Mouse (Mus musculus) CH12.LX (cell line): Measurements from ENCODE around the gene Ispd. TPM values are rescaled to one million over a fixed set of nuclear protein-coding genes. Genes with fewer than 3 reads are reported as not detected.

ENCODE experiments used
- DNase-seq: peaks from one replicate; pipeline ENCODE4 v3.0.0-alpha.2; 2013; ENCODE audit errors: extremely low read depth
- H3K27ac ChIP-seq: 2 replicates; pipeline ENCODE4 v1.5.1; 2012; ENCODE audit warnings: low read depth, mild to moderate bottlenecking, control low read depth, moderate library complexity; ENCODE audit not compliant: insufficient read depth
- H3K27me3 ChIP-seq: replicated peaks from 2 replicates; pipeline ENCODE3; 2012; ENCODE audit warnings: inconsistent platforms
- H3K36me3 ChIP-seq, 2 experiments: replicated peaks in 1 of 2; 2 replicates each; pipeline versions ENCODE3 to v1.6.1; 2012; ENCODE audit warnings: inconsistent platforms in 1 of 2, low read length in 1 of 2, mild to moderate bottlenecking in 1 of 2, mixed read lengths in 1 of 2, moderate library complexity in 1 of 2; ENCODE audit not compliant: control insufficient read depth in 1 of 2, insufficient read depth in 1 of 2
- H3K4me1 ChIP-seq, 2 experiments: 2 replicates each; pipeline ENCODE4 v1.6.1; 2012; ENCODE audit warnings: inconsistent platforms in 1 of 2, moderate library complexity in 1 of 2; ENCODE audit not compliant: insufficient read depth in 2 of 2, control insufficient read depth in 1 of 2
- H3K4me2 ChIP-seq: 2 replicates; pipeline ENCODE4 v1.6.1; 2012; ENCODE audit warnings: low read depth, mild to moderate bottlenecking, control low read depth; ENCODE audit not compliant: poor library complexity, insufficient read depth, severe bottlenecking
- H3K4me3 ChIP-seq, 3 experiments: fragments of 150-350 bp in 1 of 3; sonication (generic) in 1 of 3; replicated peaks in 1 of 3; 2 replicates each; pipeline versions ENCODE3 to v1.5.1; 2011 to 2012; ENCODE audit warnings: low read depth in 2 of 3, low read length in 2 of 3, mild to moderate bottlenecking in 2 of 3, moderate library complexity in 2 of 3, control low read depth in 1 of 3, improper control_type of control experiment in 1 of 3, inconsistent platforms in 1 of 3, mixed read lengths in 1 of 3; ENCODE audit not compliant: poor library complexity in 1 of 3
- H3K79me2 ChIP-seq: replicated peaks from 2 replicates; pipeline ENCODE4 v1.6.1; 2012; ENCODE audit warnings: mild to moderate bottlenecking, moderate library complexity; ENCODE audit not compliant: control insufficient read depth, poor library complexity, insufficient read depth, severe bottlenecking; ENCODE audit errors: extremely low read depth
- H3K9ac ChIP-seq: 2 replicates; pipeline ENCODE4 v1.6.1; 2012; ENCODE audit warnings: low read depth, mild to moderate bottlenecking, control low read depth, moderate library complexity; ENCODE audit not compliant: insufficient read depth
- H3K9me3 ChIP-seq: replicated peaks from 2 replicates; pipeline ENCODE3; 2012; ENCODE audit warnings: low read length, inconsistent platforms, mixed read lengths
- E2F4 ChIP-seq: IDR thresholded peaks from 2 replicates; pipeline ENCODE4 v1.6.1; 2011; ENCODE audit warnings: low read depth, low read length, improper control_type of control experiment; ENCODE audit not compliant: insufficient replicate concordance
- ELF1 ChIP-seq: IDR thresholded peaks from 2 replicates; pipeline ENCODE4 v1.6.1; 2014; ENCODE audit warnings: low read depth, mild to moderate bottlenecking, inconsistent platforms, low read length, improper control_type of control experiment
- EP300 ChIP-seq: IDR thresholded peaks from 2 replicates; pipeline ENCODE4 v1.6.1; 2011; ENCODE audit warnings: low read length, improper control_type of control experiment
- ETS1 ChIP-seq: conservative IDR thresholded peaks from 2 replicates; pipeline ENCODE4 v1.6.1; 2012; ENCODE audit warnings: low read depth, mild to moderate bottlenecking, inconsistent platforms, low read length, improper control_type of control experiment, moderate library complexity
- HCFC1 ChIP-seq: IDR thresholded peaks from 2 replicates; pipeline ENCODE4 v1.6.1; 2012; ENCODE audit warnings: low read depth, mild to moderate bottlenecking, inconsistent platforms, low read length, improper control_type of control experiment
- IRF4 ChIP-seq: IDR thresholded peaks from 2 replicates; pipeline ENCODE4 v1.6.1; 2014; ENCODE audit warnings: low read depth, mild to moderate bottlenecking, inconsistent platforms, low read length, improper control_type of control experiment
- JUN ChIP-seq: IDR thresholded peaks from 2 replicates; pipeline ENCODE4 v1.6.1; 2011; ENCODE audit warnings: low read depth, mild to moderate bottlenecking, low read length, improper control_type of control experiment, moderate library complexity; ENCODE audit not compliant: insufficient read depth
- JUND ChIP-seq: conservative IDR thresholded peaks from 2 replicates; pipeline ENCODE4 v1.6.1; 2011; ENCODE audit warnings: low read depth, low read length, improper control_type of control experiment
- MAFK ChIP-seq: IDR thresholded peaks from 2 replicates; pipeline ENCODE4 v1.6.1; 2011; ENCODE audit warnings: low read length, improper control_type of control experiment; ENCODE audit not compliant: insufficient replicate concordance
- MEF2A ChIP-seq: IDR thresholded peaks from 2 replicates; pipeline ENCODE4 v1.6.1; 2014; ENCODE audit warnings: low read depth, mild to moderate bottlenecking, inconsistent platforms, low read length, improper control_type of control experiment, borderline replicate concordance
- MYC ChIP-seq: IDR thresholded peaks from 2 replicates; pipeline ENCODE4 v1.6.1; 2011; ENCODE audit warnings: low read depth, mild to moderate bottlenecking, improper control_type of control experiment, low read length
- POLR2AphosphoS2 ChIP-seq: IDR thresholded peaks from 2 replicates; pipeline ENCODE4 v1.6.1; 2011; ENCODE audit warnings: low read depth, low read length, improper control_type of control experiment
- RAD21 ChIP-seq: IDR thresholded peaks from 2 replicates; pipeline ENCODE4 v1.6.1; 2011; ENCODE audit warnings: low read depth, mild to moderate bottlenecking, low read length, improper control_type of control experiment, moderate library complexity
- TBP ChIP-seq: conservative IDR thresholded peaks from 2 replicates; pipeline ENCODE4 v1.6.1; 2011; ENCODE audit warnings: low read depth, low read length, improper control_type of control experiment
- USF1 ChIP-seq: IDR thresholded peaks from 2 replicates; pipeline ENCODE4 v1.6.1; 2014; ENCODE audit warnings: low read depth, mild to moderate bottlenecking, inconsistent platforms, low read length, improper control_type of control experiment
- USF2 ChIP-seq: conservative IDR thresholded peaks from 2 replicates; pipeline ENCODE4 v1.6.1; 2011; ENCODE audit warnings: low read depth, low read length, improper control_type of control experiment
- ZC3H11A ChIP-seq: IDR thresholded peaks from 2 replicates; pipeline ENCODE4 v1.6.1; 2012; ENCODE audit warnings: low read depth, mild to moderate bottlenecking, inconsistent platforms, low read length, improper control_type of control experiment
- ZKSCAN1 ChIP-seq: IDR thresholded peaks from 2 replicates; pipeline ENCODE4 v1.6.1; 2012; ENCODE audit warnings: low read depth, inconsistent platforms, low read length, improper control_type of control experiment, borderline replicate concordance
- dilution Hi-C: fragments of 300-500 bp; cut with MboI; formaldehyde crosslinking; loops from 2 replicates; pipeline ENCODE4 v1.14.3; 2020; ENCODE audit warnings: low sequenced_read_pairs; ENCODE audit not compliant: extremely low pct_unique_long_range_greater_than_20kb, extremely low pct_ligation_motif_present
- in situ Hi-C: fragments of 300-500 bp; cut with MboI; formaldehyde crosslinking; loops from 3 replicates; pipeline ENCODE4 v1.14.3; 2019; ENCODE audit warnings: low sequenced_read_pairs, low pct_ligation_motif_present, low pct_unique_long_range_greater_than_20kb, mixed read lengths
- polyA plus RNA-seq: library from polyadenylated mRNA; unstranded; fragments of >175 nt; gene quantifications from 2 replicates; pipeline ENCODE4 v1.2.1, GENCODE M21; 2012; ENCODE audit warnings: low read depth; ENCODE audit not compliant: insufficient read length
- total RNA-seq, 2 experiments: library from RNA; depleted of rRNA; stranded (reverse); fragments of 300-350 nt in 1 of 2; fragments of >200 nt in 1 of 2; gene quantifications; 2 replicates each; pipeline ENCODE4 v1.2.3; 2012 to 2014

The Ispd gene
- total and polyA plus RNA-seq, 3 experiments: 0.51 to 1.8 (median 1.4) TPM

GRCm38 (mm10) chr12:36664783-36665182 lies 283.5 kb downstream of the Ispd start:
- H3K4me2 ChIP-seq: no peak overlapping the region
- dilution Hi-C loops: no loop called here
- H3K4me3 ChIP-seq: no peak overlapping the region
- H3K36me3 ChIP-seq: no peaks in the 10 kb centered on the region
- TF ChIP-seq IRF4 (no peak), ZKSCAN1 (no peak)
- no peak overlapping the region for H3K9ac ChIP-seq
- in situ Hi-C loops: no loop called here
- H3K27me3 ChIP-seq: no peaks in the 10 kb centered on the region
- H3K79me2 ChIP-seq: no peaks in the 10 kb centered on the region
- H3K9me3 ChIP-seq: no peaks in the 10 kb centered on the region
- no peaks in the 10 kb centered on the region for H3K4me1 ChIP-seq
- DNase-seq: no peak
- no peak overlapping the region for H3K27ac ChIP-seq

GRCm38 (mm10) chr12:36666771-36667170 lies 285.5 kb downstream of the Ispd start:
- no peak for DNase-seq
- TF ChIP-seq MAFK (no peak), USF2 (no peak), TBP (no peak), IRF4 (no peak), MYC (no peak), ELF1 (no peak), POLR2AphosphoS2 (no peak), JUND (no peak), MEF2A (no peak), EP300 (no peak), HCFC1 (no peak), ETS1 (no peak), USF1 (no peak), ZC3H11A (no peak), RAD21 (no peak), JUN (no peak), E2F4 (no peak)
- H3K79me2 ChIP-seq: no peaks in the 10 kb centered on the region
- H3K27me3 ChIP-seq: no peaks in the 10 kb centered on the region
- no peaks in the 10 kb centered on the region for H3K36me3 ChIP-seq
- in situ Hi-C loops: no loop called here
- no peaks in the 10 kb centered on the region for H3K4me1 ChIP-seq
- H3K4me3 ChIP-seq: no peak overlapping the region
- H3K27ac ChIP-seq: no peak overlapping the region
- H3K9me3 ChIP-seq: no peaks in the 10 kb centered on the region
- dilution Hi-C loops: no loop called here
- H3K4me2 ChIP-seq: no peak overlapping the region
- H3K9ac ChIP-seq: no peak overlapping the region
